In genomic region chrX:106026418-106027342, GRCm38 (mm10) we compare ENCODE assay signal across 8 mouse cellular contexts. TPM values are rescaled to one million over a fixed set of nuclear protein-coding genes. Genes with fewer than 3 reads are reported as not detected.
A peak's percentile ranks its signal among the peaks of the same experiment; 100 is the strongest.
DNase-seq lines count a peak whose midpoint lies in the region; ATAC-seq lines count a peak whose summit lies in the region.

TSS of gene Atp7a (plus strand) at chrX:106027276.

- peak within 1 kb of the TSS; percentile 85 for H3K27ac ChIP-seq in embryonic facial prominence, embryonic 13.5 days
- H3K27ac ChIP-seq in limb, embryonic 13.5 days, result peak within 1 kb of the TSS; percentile 48; the same call in 1 of the 2 replicates
- H3K27ac ChIP-seq in midbrain, embryonic 16.5 days (ENCODE audit: low read length), result peak within 1 kb of the TSS; percentile 75

- peak; percentile 95 for ATAC-seq in embryonic facial prominence, embryonic 13.5 days (ENCODE audit: insufficient number of reproducible peaks, insufficient read depth, low FRiP score, low TSS enrichment, low read depth)
- ATAC-seq in limb, embryonic 13.5 days (ENCODE audit: low FRiP score, low read depth), result peak; percentile 95
- peak; percentile 99 for ATAC-seq in midbrain, embryonic 16.5 days

- H3K36me3 ChIP-seq in embryonic facial prominence, embryonic 13.5 days, result 0 out of 2 replicates have a peak, but pooled peaks cover 4% of the 10 kb centered on the region
- H3K36me3 ChIP-seq in limb, embryonic 13.5 days, result peaks cover 3% of the 10 kb centered on the region; the same call in 1 of the 2 replicates
- H3K36me3 ChIP-seq in midbrain, embryonic 16.5 days (ENCODE audit: control insufficient read depth, insufficient read depth, low read length), result no peaks in the 10 kb centered on the region

- peak; percentile 94 for DNase-seq in 3134 (ENCODE audit: extremely low read depth, insufficient read length, low spot score)
- DNase-seq in adrenal gland, postnatal 36 days, result peak; percentile 92 to 95
- peak; percentile 88 to 95 for DNase-seq in heart, adult 18-20 months
- DNase-seq in kidney, adult 8-10 months, result peak; percentile 90 to 93
- DNase-seq in spleen, postnatal 10 days (ENCODE audit: low spot score in 2 of 2), result peak; percentile 65 to 94

- H3K9ac ChIP-seq in embryonic facial prominence, embryonic 13.5 days, result peak within 1 kb of the TSS; percentile 76
- H3K9ac ChIP-seq in limb, embryonic 13.5 days, result peak within 1 kb of the TSS; percentile 75
- H3K9ac ChIP-seq in midbrain, embryonic 16.5 days (ENCODE audit: low read depth, low read length), result peak within 1 kb of the TSS; percentile 43

- 21% methylated on average over 36 of the region's 36 CpGs for WGBS in embryonic facial prominence, embryonic 13.5 days
- 25% methylated on average over 36 of the region's 36 CpGs for WGBS in limb, embryonic 13.5 days
- WGBS in midbrain, embryonic 16.5 days, result 21% methylated on average over 32 of the region's 36 CpGs

- H3K4me1 ChIP-seq in embryonic facial prominence, embryonic 13.5 days, result no peaks in the 10 kb centered on the region
- 0 out of 2 replicates have a peak, but pooled peaks cover 6% of the 10 kb centered on the region for H3K4me1 ChIP-seq in limb, embryonic 13.5 days
- peaks cover 2% of the 10 kb centered on the region for H3K4me1 ChIP-seq in midbrain, embryonic 16.5 days (ENCODE audit: control insufficient read depth, insufficient read depth, low read length)

- H3K9me3 ChIP-seq in embryonic facial prominence, embryonic 13.5 days, result no peaks in the 10 kb centered on the region
- no peaks in the 10 kb centered on the region for H3K9me3 ChIP-seq in limb, embryonic 13.5 days
- no peaks in the 10 kb centered on the region for H3K9me3 ChIP-seq in midbrain, embryonic 16.5 days (replicated peaks; ENCODE audit: control insufficient read depth, low read length, poor library complexity, severe bottlenecking)

- H3K27me3 ChIP-seq in embryonic facial prominence, embryonic 13.5 days, result peaks cover 6% of the 10 kb centered on the region; the same call in 1 of the 2 replicates
- peaks cover 5% of the 10 kb centered on the region; the same call in 1 of the 2 replicates for H3K27me3 ChIP-seq in limb, embryonic 13.5 days
- H3K27me3 ChIP-seq in midbrain, embryonic 16.5 days (ENCODE audit: control insufficient read depth, insufficient read depth, low read depth, low read length), result no peaks in the 10 kb centered on the region

- peak within 1 kb of the TSS; percentile 52 for H3K4me3 ChIP-seq in embryonic facial prominence, embryonic 13.5 days
- peak within 1 kb of the TSS; percentile 54 for H3K4me3 ChIP-seq in limb, embryonic 13.5 days
- peak within 1 kb of the TSS; percentile 57 for H3K4me3 ChIP-seq in midbrain, embryonic 16.5 days (ENCODE audit: low read depth, low read length)

- peak within 1 kb of the TSS; percentile 56 for H3K4me2 ChIP-seq in embryonic facial prominence, embryonic 13.5 days
- peak within 1 kb of the TSS; percentile 62 for H3K4me2 ChIP-seq in limb, embryonic 13.5 days (replicated peaks)
- H3K4me2 ChIP-seq in midbrain, embryonic 16.5 days (ENCODE audit: low read length), result peak within 1 kb of the TSS; percentile 50

RNA-seq across cellular contexts. Expression of gene Atp7a, which starts in this region (rescaled TPM):
- total RNA-seq in adrenal gland, postnatal 36 days (2021), result 10 to 100 TPM; 43.6 to 44.4 TPM
- polyA plus RNA-seq in embryonic facial prominence, embryonic 13.5 days (2015; fragmentation: Nextera tagmentation; extraction: Ambion mirVana), result 23.5 and 28.3 TPM in 2 replicates
- 1 to 10 TPM; 7.7 to 8.7 TPM for total RNA-seq in heart, adult 18-20 months (2021)
- polyA plus RNA-seq in limb, embryonic 13.5 days (2015; fragmentation: Nextera tagmentation; extraction: Ambion mirVana), result 30.4 and 36.7 TPM in 2 replicates
- 13.9 and 15.4 TPM in 2 replicates for polyA plus RNA-seq in midbrain, embryonic 16.5 days (2015; fragmentation: Nextera tagmentation; extraction: Ambion mirVana)

Comparison
In these comparisons a context has a peak if more than half of its experiments do, and no peak if none do; other contexts are left out.
1. Peak in every context shown above with its lines: DNase-seq, ATAC-seq, H3K4me3 ChIP-seq and H3K27ac ChIP-seq.
2. RNA of gene Atp7a (total RNA-seq): 43.6 to 44.4 TPM in adrenal gland, postnatal 36 days; 7.7 to 8.7 TPM in heart, adult 18-20 months; every median in the first group is over 4 times any median in the second.